Mouse (Mus musculus) liver, embryonic 14.5 days (tissue): Measurements from ENCODE around the gene Ppp2r5c.

Source experiments
- CTCF ChIP-seq: IDR thresholded peaks from 2 replicates; pipeline ENCODE4 v1.5.1; 2016; ENCODE audit warnings: antibody characterized with exemption, low read depth, control low read depth
- EP300 ChIP-seq: IDR thresholded peaks from 2 replicates; pipeline ENCODE4 v1.6.1; 2016; ENCODE audit warnings: antibody characterized with exemption, low read depth

- TF ChIP-seq CTCF (no peak), EP300 (no peak)
Observed at GRCm38 (mm10) chr12:110448767-110449166, 1.8 kb downstream of the Ppp2r5c start.
